Mouse (Mus musculus): ENCODE results near the gene Mettl8. TPM values are rescaled to one million over a fixed set of nuclear protein-coding genes. Genes with fewer than 3 reads are reported as not detected.

Gene Mettl8
- polyA plus RNA-seq, 1 experiment from 2014 or later: 20.4 TPM

DNA sequence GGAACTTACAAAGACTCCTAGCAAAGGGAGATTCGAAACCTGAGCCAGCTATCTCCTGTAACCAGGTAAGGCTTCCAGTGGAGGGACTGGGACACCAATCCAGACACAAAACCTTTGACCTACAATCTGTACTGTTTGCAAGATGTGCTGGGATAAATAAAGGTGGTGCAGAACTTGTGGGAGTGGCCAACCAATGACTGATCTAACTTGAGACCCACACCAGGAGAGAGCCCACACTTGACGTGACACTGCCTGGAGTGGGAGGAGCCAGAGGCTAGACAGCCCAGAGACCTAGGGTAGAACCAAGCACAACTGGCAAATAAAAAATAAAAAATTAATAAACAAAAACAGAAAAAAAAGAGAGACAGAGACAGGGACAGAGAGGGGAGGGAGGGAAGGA lies 24.7 kb downstream of the Mettl8 start:
- ATAC-seq (ENCODE audit: insufficient number of reproducible peaks, low FRiP score, low TSS enrichment, low read depth): no peak
- H3K9me3 ChIP-seq (ENCODE audit: control insufficient read depth, low read length): no peaks in the 10 kb centered on the region

DNA sequence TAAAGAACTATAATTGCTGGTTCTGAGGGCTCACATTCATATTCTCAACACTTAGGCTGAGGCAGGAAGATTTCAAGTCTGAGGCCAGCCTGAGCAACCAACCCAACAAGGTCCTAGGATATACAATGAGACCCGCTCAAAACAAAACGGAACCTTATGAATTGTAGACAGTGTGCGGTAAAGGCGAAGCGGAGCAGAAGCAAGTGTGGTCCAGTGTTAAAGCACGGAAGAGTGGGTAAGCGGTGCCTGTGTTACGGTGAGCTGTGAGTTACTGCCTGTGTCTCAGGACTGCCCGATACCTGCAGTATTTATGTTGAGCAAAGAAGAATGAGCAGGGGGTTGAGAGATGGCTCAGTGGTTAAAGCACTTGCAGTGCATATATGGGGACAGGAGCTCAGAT lies 27.8 kb downstream of the Mettl8 start:
- Histone ChIP-seq H3K27me3 (ENCODE audit: control insufficient read depth, insufficient read depth, low read length) (no peaks in the 10 kb centered on the region), H3K4me3 (ENCODE audit: low read depth, low read length) (no peak overlapping the region), H3K9me3 (ENCODE audit: control insufficient read depth, low read length) (no peaks in the 10 kb centered on the region), H3K4me2 (ENCODE audit: low read depth, severe bottlenecking) (no peak overlapping the region), H3K9ac (ENCODE audit: low read length) (no peak overlapping the region), H3K27ac (replicated peaks; ENCODE audit: low read depth, low read length) (no peak overlapping the region), H3K36me3 (ENCODE audit: control insufficient read depth, insufficient read depth, low read length) (no peaks in the 10 kb centered on the region), H3K4me1 (ENCODE audit: control insufficient read depth, insufficient read depth, low read length) (peaks cover 10% of the 10 kb centered on the region)
- DNase-seq (ENCODE audit: low spot score) (no peak), ATAC-seq (ENCODE audit: insufficient number of reproducible peaks, low FRiP score, low TSS enrichment, low read depth) (no peak)
- 96% methylated on average over 9 of the region's 9 CpGs for WGBS

More for the DNA sequence above, 24.7 kb downstream of the Mettl8 start:
- Histone ChIP-seq H3K27me3 (ENCODE audit: control insufficient read depth, insufficient read depth, low read length) (no peaks in the 10 kb centered on the region), H3K36me3 (ENCODE audit: control insufficient read depth, insufficient read depth, low read length) (no peaks in the 10 kb centered on the region), H3K9ac (ENCODE audit: low read length) (no peak overlapping the region), H3K4me2 (ENCODE audit: low read depth, severe bottlenecking) (no peak overlapping the region), H3K4me3 (ENCODE audit: low read depth, low read length) (no peak overlapping the region), H3K4me1 (ENCODE audit: control insufficient read depth, insufficient read depth, low read length) (peaks cover 9% of the 10 kb centered on the region), H3K27ac (replicated peaks; ENCODE audit: low read depth, low read length) (no peak overlapping the region)
- WGBS: 84% methylated on average over 2 of the region's 2 CpGs
- DNase-seq (ENCODE audit: low spot score): no peak

DNA sequence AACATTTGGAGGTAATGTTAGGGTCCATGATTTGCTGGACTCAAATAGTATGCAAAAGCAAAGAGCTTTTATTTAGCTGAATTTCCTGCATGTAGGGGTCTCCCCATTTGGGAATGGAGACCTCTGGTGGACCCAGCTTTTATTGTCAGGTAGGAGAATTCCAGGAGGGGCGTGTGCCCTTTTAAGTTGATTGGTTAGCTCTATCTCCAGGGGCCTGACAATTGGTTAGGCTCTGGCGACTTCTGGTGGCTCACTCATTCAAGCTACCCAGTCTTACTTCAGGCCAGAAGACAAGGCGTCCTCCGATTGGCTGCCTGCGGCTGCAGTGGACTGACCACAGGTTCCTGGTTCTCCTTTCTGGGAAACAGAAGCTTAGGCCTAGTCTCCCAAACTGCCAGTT lies 28.6 kb downstream of the Mettl8 start:
- peak; percentile 58 for DNase-seq (ENCODE audit: low spot score)
- 39% methylated on average over 5 of the region's 5 CpGs for whole genome bisulfite sequencing
- Histone ChIP-seq H3K4me2 (ENCODE audit: low read depth, severe bottlenecking) (no peak overlapping the region), H3K4me3 (ENCODE audit: low read depth, low read length) (no peak overlapping the region), H3K9me3 (ENCODE audit: control insufficient read depth, low read length) (no peaks in the 10 kb centered on the region), H3K36me3 (ENCODE audit: control insufficient read depth, insufficient read depth, low read length) (no peaks in the 10 kb centered on the region), H3K27ac (replicated peaks; ENCODE audit: low read depth, low read length) (no peak overlapping the region), H3K27me3 (ENCODE audit: control insufficient read depth, insufficient read depth, low read length) (no peaks in the 10 kb centered on the region), H3K4me1 (ENCODE audit: control insufficient read depth, insufficient read depth, low read length) (peaks cover 10% of the 10 kb centered on the region), H3K9ac (ENCODE audit: low read length) (no peak overlapping the region)
- ATAC-seq (ENCODE audit: insufficient number of reproducible peaks, low FRiP score, low TSS enrichment, low read depth): peak; percentile 78

DNA sequence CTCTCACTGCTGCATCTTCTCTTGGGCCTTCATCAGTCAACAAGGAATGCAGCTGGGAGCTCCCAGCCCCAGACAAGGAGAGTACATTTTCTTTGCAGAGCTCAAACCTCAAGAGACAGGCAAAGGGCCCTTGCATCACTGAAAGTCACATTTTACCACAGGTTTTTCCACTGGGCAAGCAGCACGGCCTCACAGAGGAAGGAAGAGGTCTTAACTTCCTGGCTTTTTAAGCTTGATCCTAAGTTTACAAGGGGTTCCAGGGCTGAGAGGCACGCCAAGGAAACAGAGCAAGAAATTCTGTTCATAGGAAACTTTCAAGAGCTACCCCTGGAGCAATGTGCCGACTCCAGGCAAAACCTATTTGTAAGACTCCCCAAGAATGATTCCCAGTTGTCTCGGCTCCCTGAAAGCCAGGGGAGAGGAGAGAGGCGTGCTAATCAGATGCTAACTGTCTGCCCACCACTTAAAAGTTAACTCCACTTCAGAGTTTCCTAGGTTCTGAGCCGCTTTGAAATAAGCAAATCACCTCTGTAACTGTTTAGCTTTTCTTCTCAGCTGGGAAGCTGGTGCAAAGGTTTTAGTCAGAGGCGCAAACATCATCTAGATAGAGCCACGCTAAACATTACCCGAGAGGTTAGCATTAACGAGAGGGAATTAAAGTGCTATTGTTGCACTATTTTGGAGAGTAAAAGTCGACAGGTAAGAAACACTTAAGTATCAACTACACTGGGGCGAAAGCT lies 29.6 kb downstream of the Mettl8 start:
- ATAC-seq (ENCODE audit: insufficient number of reproducible peaks, low FRiP score, low TSS enrichment, low read depth) (no peak), DNase-seq (ENCODE audit: low spot score) (peak; percentile 26)
- Histone ChIP-seq H3K27me3 (ENCODE audit: control insufficient read depth, insufficient read depth, low read length) (no peaks in the 10 kb centered on the region), H3K36me3 (ENCODE audit: control insufficient read depth, insufficient read depth, low read length) (no peaks in the 10 kb centered on the region), H3K4me2 (ENCODE audit: low read depth, severe bottlenecking) (no peak overlapping the region), H3K27ac (replicated peaks; ENCODE audit: low read depth, low read length) (peak overlapping the region; percentile 51; the same call in 1 of the 2 replicates), H3K4me3 (ENCODE audit: low read depth, low read length) (no peak overlapping the region), H3K9me3 (ENCODE audit: control insufficient read depth, low read length) (no peaks in the 10 kb centered on the region), H3K9ac (ENCODE audit: low read length) (no peak overlapping the region; the same call in 1 of the 2 replicates), H3K4me1 (ENCODE audit: control insufficient read depth, insufficient read depth, low read length) (peaks cover 10% of the 10 kb centered on the region)
- WGBS: 25% methylated on average over 12 of the region's 12 CpGs

DNA sequence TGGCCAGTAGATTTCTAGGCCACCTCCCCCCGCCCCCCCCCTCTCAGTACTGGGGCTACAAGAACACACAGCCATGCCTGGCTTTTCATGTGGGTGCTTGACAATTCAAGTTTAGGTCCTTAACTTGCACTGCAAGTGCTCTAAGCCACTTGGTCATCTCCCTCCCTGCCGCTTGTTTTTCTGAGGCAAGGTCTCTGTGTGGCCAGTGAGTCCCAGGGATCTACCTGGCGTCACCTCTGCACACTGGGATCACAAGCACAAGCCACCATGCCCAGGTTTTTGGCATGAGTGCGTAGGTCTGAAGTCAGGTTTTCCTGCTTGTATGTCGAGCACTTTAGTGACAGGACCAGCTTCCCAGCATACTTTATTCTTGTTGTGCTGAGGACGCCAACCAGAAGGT lies 31.4 kb downstream of the Mettl8 start:
- no peak for DNase-seq (ENCODE audit: low spot score)
- WGBS: 92% methylated on average over 6 of the region's 6 CpGs
- Histone ChIP-seq H3K9me3 (ENCODE audit: control insufficient read depth, low read length) (no peaks in the 10 kb centered on the region), H3K4me2 (ENCODE audit: low read depth, severe bottlenecking) (no peak overlapping the region), H3K36me3 (ENCODE audit: control insufficient read depth, insufficient read depth, low read length) (no peaks in the 10 kb centered on the region), H3K4me3 (ENCODE audit: low read depth, low read length) (no peak overlapping the region), H3K27me3 (ENCODE audit: control insufficient read depth, insufficient read depth, low read length) (no peaks in the 10 kb centered on the region), H3K9ac (ENCODE audit: low read length) (no peak overlapping the region), H3K27ac (replicated peaks; ENCODE audit: low read depth, low read length) (no peak overlapping the region), H3K4me1 (ENCODE audit: control insufficient read depth, insufficient read depth, low read length) (peaks cover 10% of the 10 kb centered on the region)
- no peak for ATAC-seq (ENCODE audit: insufficient number of reproducible peaks, low FRiP score, low TSS enrichment, low read depth)

DNA sequence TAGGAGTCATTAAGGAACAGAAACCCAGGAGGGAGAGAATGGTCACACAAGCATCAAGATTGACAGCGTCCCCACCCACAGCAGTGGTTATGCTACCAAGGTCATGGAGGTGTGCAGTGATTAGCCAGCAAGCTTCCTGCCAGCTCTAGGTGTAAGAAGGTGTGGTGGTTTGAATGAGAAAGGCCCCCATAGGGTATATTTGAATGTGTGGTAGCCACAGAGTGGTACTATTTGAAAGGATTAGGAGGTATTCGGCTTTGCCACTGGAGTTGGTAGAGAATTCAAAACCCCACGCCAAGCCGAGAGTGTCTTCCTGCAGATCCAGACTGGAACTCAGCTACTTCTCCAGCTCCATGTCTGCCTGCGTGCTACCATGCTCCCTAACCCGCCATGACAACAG lies 32.4 kb downstream of the Mettl8 start:
- no peaks in the 10 kb centered on the region for H3K9me3 ChIP-seq (ENCODE audit: control insufficient read depth, low read length)
- H3K27me3 ChIP-seq (ENCODE audit: control insufficient read depth, insufficient read depth, low read length): no peaks in the 10 kb centered on the region
- no peak overlapping the region for H3K4me3 ChIP-seq (ENCODE audit: low read depth, low read length)
- H3K4me2 ChIP-seq (ENCODE audit: low read depth, severe bottlenecking): no peak overlapping the region
- no peak for DNase-seq (ENCODE audit: low spot score)
- no peak overlapping the region for H3K27ac ChIP-seq (replicated peaks; ENCODE audit: low read depth, low read length)
- 88% methylated on average over 6 of the region's 6 CpGs for WGBS
- no peak for ATAC-seq (ENCODE audit: insufficient number of reproducible peaks, low FRiP score, low TSS enrichment, low read depth)
- H3K36me3 ChIP-seq (ENCODE audit: control insufficient read depth, insufficient read depth, low read length): no peaks in the 10 kb centered on the region
- peaks cover 10% of the 10 kb centered on the region for H3K4me1 ChIP-seq (ENCODE audit: control insufficient read depth, insufficient read depth, low read length)
- no peak overlapping the region for H3K9ac ChIP-seq (ENCODE audit: low read length)

DNA sequence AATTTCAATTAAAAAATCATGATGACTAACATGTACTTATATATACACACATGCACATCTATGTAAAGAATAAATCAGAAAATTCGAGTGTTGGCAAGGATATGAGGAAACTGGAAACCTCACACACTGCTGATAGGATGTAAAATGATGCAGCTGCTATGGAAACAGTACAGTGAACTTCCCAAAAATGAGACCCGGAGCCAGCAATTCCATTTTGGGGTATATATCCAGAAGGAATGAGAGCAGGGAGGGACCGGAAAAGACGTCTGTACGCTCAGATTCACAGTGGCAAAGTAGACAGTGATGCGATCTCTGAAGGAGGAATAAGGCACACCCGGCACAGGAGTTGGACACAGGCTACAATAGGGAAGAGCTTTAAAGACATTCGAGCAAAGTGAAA lies 34.7 kb downstream of the Mettl8 start:
- no peaks in the 10 kb centered on the region for H3K36me3 ChIP-seq (ENCODE audit: control insufficient read depth, insufficient read depth, low read length)

DNA sequence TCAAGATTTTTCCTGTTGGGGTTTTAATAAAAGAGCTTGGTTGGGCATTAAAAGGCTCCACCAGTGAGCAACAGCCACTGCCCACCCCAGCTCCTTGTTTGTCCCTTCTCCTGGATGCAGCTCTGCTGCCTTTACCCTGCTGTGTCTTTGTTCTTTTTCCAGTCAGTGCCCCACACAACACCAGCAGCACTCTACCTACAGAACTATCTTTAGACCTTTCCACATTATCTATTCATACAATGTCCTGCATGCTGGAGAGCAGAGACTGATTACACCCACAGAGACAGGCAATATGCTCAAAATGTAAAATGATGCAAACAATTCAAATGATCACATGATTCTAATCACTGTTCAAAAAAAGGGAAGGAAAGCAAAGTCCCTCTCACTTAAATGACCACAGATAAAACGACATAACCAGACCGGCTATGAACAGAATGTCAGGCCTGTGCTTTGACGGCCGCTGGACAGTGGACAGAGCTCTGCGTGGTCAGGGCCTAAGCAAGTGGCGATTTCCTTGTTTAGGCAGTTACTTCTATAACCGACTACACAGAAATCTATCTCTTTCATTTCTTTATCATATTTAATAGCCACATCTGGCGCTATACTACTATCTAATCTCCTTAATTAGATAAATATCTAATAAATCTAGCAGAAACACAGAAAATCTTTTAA lies 35.5 kb downstream of the Mettl8 start:
- Histone ChIP-seq H3K27ac (replicated peaks; ENCODE audit: low read depth, low read length) (no peak overlapping the region), H3K4me3 (ENCODE audit: low read depth, low read length) (no peak overlapping the region), H3K9me3 (ENCODE audit: control insufficient read depth, low read length) (no peaks in the 10 kb centered on the region), H3K4me1 (ENCODE audit: control insufficient read depth, insufficient read depth, low read length) (no peaks in the 10 kb centered on the region), H3K4me2 (ENCODE audit: low read depth, severe bottlenecking) (no peak overlapping the region), H3K9ac (ENCODE audit: low read length) (no peak overlapping the region), H3K36me3 (ENCODE audit: control insufficient read depth, insufficient read depth, low read length) (no peaks in the 10 kb centered on the region), H3K27me3 (ENCODE audit: control insufficient read depth, insufficient read depth, low read length) (no peaks in the 10 kb centered on the region)
- DNase-seq (ENCODE audit: low spot score) (no peak), ATAC-seq (ENCODE audit: insufficient number of reproducible peaks, low FRiP score, low TSS enrichment, low read depth) (no peak)
- 78% methylated on average over 8 of the region's 8 CpGs for WGBS

More for the DNA sequence above, 34.7 kb downstream of the Mettl8 start:
- H3K27ac ChIP-seq (replicated peaks; ENCODE audit: low read depth, low read length): no peak overlapping the region
- no peak overlapping the region for H3K9ac ChIP-seq (ENCODE audit: low read length)
- peaks cover 4% of the 10 kb centered on the region for H3K4me1 ChIP-seq (ENCODE audit: control insufficient read depth, insufficient read depth, low read length)
- no peak for ATAC-seq (ENCODE audit: insufficient number of reproducible peaks, low FRiP score, low TSS enrichment, low read depth)
- H3K27me3 ChIP-seq (ENCODE audit: control insufficient read depth, insufficient read depth, low read length): no peaks in the 10 kb centered on the region
- WGBS: 92% methylated on average over 8 of the region's 8 CpGs
- H3K4me2 ChIP-seq (ENCODE audit: low read depth, severe bottlenecking): no peak overlapping the region
- DNase-seq (ENCODE audit: low spot score): no peak
- H3K4me3 ChIP-seq (ENCODE audit: low read depth, low read length): no peak overlapping the region
- no peaks in the 10 kb centered on the region for H3K9me3 ChIP-seq (ENCODE audit: control insufficient read depth, low read length)
